Mouse (Mus musculus): ENCODE measurements around the gene Olfr1377.

DNA sequence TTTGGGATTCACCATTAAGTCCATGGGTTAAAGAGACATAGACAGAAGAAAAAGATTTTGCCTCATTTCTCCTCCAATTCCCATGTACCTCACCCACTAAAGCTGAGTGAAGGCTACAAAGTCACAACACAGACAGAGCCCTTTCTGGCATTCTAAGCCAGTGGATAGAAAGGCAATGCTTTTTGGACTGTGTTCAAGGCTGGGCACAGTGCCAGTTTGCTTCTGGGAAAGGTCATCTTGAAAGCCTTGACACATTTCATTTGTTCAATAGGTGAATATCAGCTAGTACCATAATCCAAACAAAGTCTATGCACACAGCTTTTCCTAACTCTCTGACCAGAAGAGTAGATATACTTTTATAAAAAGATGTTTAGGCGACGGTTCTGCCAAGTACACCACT is 54.2 kb downstream of the Olfr1377 start:
- TF ChIP-seq CTCF (IDR thresholded peaks at IDR 0.05; ENCODE audit: borderline replicate concordance, insufficient read depth, low read depth, low read length) (no peak), POLR2A (IDR thresholded peaks at IDR 0.05; ENCODE audit: borderline replicate concordance, insufficient read depth, low read length) (no peak)
